Mouse (Mus musculus) MEL (cell line): Measurements from ENCODE around the gene Ebi3. TPM values are rescaled to one million over a fixed set of nuclear protein-coding genes. Genes with fewer than 3 reads are reported as not detected.

Source experiments
- DNase-seq: peaks from one replicate; pipeline ENCODE4 v3.0.0; 2011; ENCODE audit warnings: low read depth, low spot score
- H3K27ac ChIP-seq: 2 replicates; pipeline ENCODE4 v1.5.1; 2012; ENCODE audit warnings: low read depth, mild to moderate bottlenecking, control low read depth, low read length, moderate library complexity; ENCODE audit not compliant: control insufficient read depth
- H3K27me3 ChIP-seq, 2 experiments: fragments of 150-350 bp in 1 of 2; sonication (generic) in 1 of 2; 2 replicates each; pipeline ENCODE4 v1.6.1; 2012; ENCODE audit warnings: low read length in 2 of 2, mild to moderate bottlenecking in 2 of 2, improper control_type of control experiment in 1 of 2, moderate library complexity in 1 of 2; ENCODE audit not compliant: insufficient read depth in 2 of 2, control insufficient read depth in 1 of 2
- H3K36me3 ChIP-seq, 2 experiments: 2 replicates each; pipeline ENCODE4 v1.6.1; 2012 to 2014; ENCODE audit warnings: low read length in 2 of 2, improper control_type of control experiment in 1 of 2, inconsistent platforms in 1 of 2, mild to moderate bottlenecking in 1 of 2; ENCODE audit not compliant: insufficient read depth in 2 of 2, control insufficient read depth in 1 of 2
- H3K4me1 ChIP-seq, 2 experiments: fragments of 150-350 bp in 1 of 2; sonication (generic) in 1 of 2; 2 replicates each; pipeline ENCODE4 v1.6.1; 2012; ENCODE audit warnings: low read length in 2 of 2, improper control_type of control experiment in 1 of 2, mild to moderate bottlenecking in 1 of 2; ENCODE audit not compliant: insufficient read depth in 2 of 2, control insufficient read depth in 1 of 2
- H3K4me3 ChIP-seq, 2 experiments: fragments of 150-350 bp in 1 of 2; sonication (generic) in 1 of 2; 2 replicates each; pipeline ENCODE4 v1.5.1; 2012; ENCODE audit warnings: low read depth in 2 of 2, low read length in 2 of 2, mild to moderate bottlenecking in 2 of 2, moderate library complexity in 2 of 2, control low read depth in 1 of 2, improper control_type of control experiment in 1 of 2; ENCODE audit not compliant: control insufficient read depth in 1 of 2, insufficient read depth in 1 of 2
- H3K79me2 ChIP-seq: 2 replicates; pipeline ENCODE4 v1.6.1; 2012; ENCODE audit warnings: mild to moderate bottlenecking, low read length, moderate library complexity; ENCODE audit not compliant: control insufficient read depth, poor library complexity, insufficient read depth
- H3K9ac ChIP-seq: 2 replicates; pipeline ENCODE4 v1.6.1; 2012; ENCODE audit warnings: low read depth, mild to moderate bottlenecking, control low read depth, low read length, moderate library complexity; ENCODE audit not compliant: control insufficient read depth, poor library complexity, severe bottlenecking
- H3K9me3 ChIP-seq: fragments of 150-350 bp; sonication (generic); replicated peaks from 2 replicates; pipeline ENCODE4 v1.6.1; 2012; ENCODE audit warnings: mild to moderate bottlenecking, low read length, improper control_type of control experiment, moderate library complexity; ENCODE audit not compliant: insufficient read depth
- BHLHE40 ChIP-seq: IDR thresholded peaks from 2 replicates; pipeline ENCODE4 v1.6.1; 2012; ENCODE audit warnings: low read depth, mild to moderate bottlenecking, inconsistent platforms, low read length, improper control_type of control experiment, borderline replicate concordance
- CHD1 ChIP-seq: IDR thresholded peaks from 2 replicates; pipeline ENCODE4 v1.6.1; 2012; ENCODE audit warnings: low read depth, mild to moderate bottlenecking, inconsistent platforms, low read length, improper control_type of control experiment
- CHD2 ChIP-seq: IDR thresholded peaks from 2 replicates; pipeline ENCODE4 v1.6.1; 2011; ENCODE audit warnings: low read length, improper control_type of control experiment
- CTCF ChIP-seq, 3 experiments: IDR thresholded peaks in 2 of 3; conservative IDR thresholded peaks in 1 of 3; 2 replicates each; pipeline ENCODE4 v1.5.1; 2011 to 2012; ENCODE audit warnings: low read length in 3 of 3, low read depth in 2 of 3, mild to moderate bottlenecking in 2 of 3, improper control_type of control experiment in 1 of 3, inconsistent platforms in 1 of 3, mixed read lengths in 1 of 3, moderate library complexity in 1 of 3; ENCODE audit not compliant: control insufficient read depth in 1 of 3, insufficient read depth in 1 of 3, poor library complexity in 1 of 3, severe bottlenecking in 1 of 3
- E2F4 ChIP-seq: IDR thresholded peaks from 2 replicates; pipeline ENCODE4 v1.6.1; 2011; ENCODE audit warnings: low read depth, low read length, improper control_type of control experiment, borderline replicate concordance
- ELF1 ChIP-seq: IDR thresholded peaks from 2 replicates; pipeline ENCODE4 v1.6.1; 2014; ENCODE audit warnings: low read depth, mild to moderate bottlenecking, inconsistent platforms, low read length, improper control_type of control experiment, moderate library complexity
- ETS1 ChIP-seq: IDR thresholded peaks from 2 replicates; pipeline ENCODE4 v1.6.1; 2012; ENCODE audit warnings: low read depth, mild to moderate bottlenecking, inconsistent platforms, low read length, improper control_type of control experiment, moderate library complexity
- GABPA ChIP-seq: IDR thresholded peaks from 2 replicates; pipeline ENCODE4 v1.6.1; 2012; ENCODE audit warnings: low read depth, mild to moderate bottlenecking, inconsistent platforms, low read length, improper control_type of control experiment, moderate library complexity
- GATA1 ChIP-seq: IDR thresholded peaks from 2 replicates; pipeline ENCODE4 v1.6.1; 2011; ENCODE audit warnings: low read depth, low read length, improper control_type of control experiment
- KAT2A ChIP-seq: conservative IDR thresholded peaks from 2 replicates; pipeline ENCODE4 v1.6.1; 2012; ENCODE audit warnings: low read depth, low read length, improper control_type of control experiment, inconsistent platforms
- MEF2A ChIP-seq: IDR thresholded peaks from 2 replicates; pipeline ENCODE4 v1.6.1; 2014; ENCODE audit warnings: low read depth, mild to moderate bottlenecking, inconsistent platforms, low read length, improper control_type of control experiment; ENCODE audit not compliant: poor library complexity, insufficient replicate concordance, severe bottlenecking; ENCODE audit errors: extremely low read depth
- MXI1 ChIP-seq: IDR thresholded peaks from 2 replicates; pipeline ENCODE4 v1.6.1; 2011; ENCODE audit warnings: mild to moderate bottlenecking, low read depth, low read length, improper control_type of control experiment
- MYB ChIP-seq: IDR thresholded peaks from 2 replicates; pipeline ENCODE4 v1.6.1; 2011; ENCODE audit warnings: mild to moderate bottlenecking, low read depth, low read length, improper control_type of control experiment
- NELFE ChIP-seq: IDR thresholded peaks from 2 replicates; pipeline ENCODE4 v1.6.1; 2011; ENCODE audit warnings: low read depth, low read length, improper control_type of control experiment
- NRF1 ChIP-seq: IDR thresholded peaks from 2 replicates; pipeline ENCODE4 v1.6.1; 2014; ENCODE audit warnings: low read depth, mild to moderate bottlenecking, inconsistent platforms, low read length, improper control_type of control experiment, moderate library complexity; ENCODE audit not compliant: poor library complexity, insufficient read depth, severe bottlenecking
- POLR2A ChIP-seq, 2 experiments: IDR thresholded peaks; 2 replicates each; pipeline ENCODE4 v1.6.1; 2011 to 2012; ENCODE audit warnings: low read length in 2 of 2, mild to moderate bottlenecking in 2 of 2, control low read depth in 1 of 2, improper control_type of control experiment in 1 of 2, low read depth in 1 of 2, moderate library complexity in 1 of 2; ENCODE audit not compliant: control insufficient read depth in 1 of 2, insufficient read depth in 1 of 2, poor library complexity in 1 of 2
- POLR2AphosphoS2 ChIP-seq: IDR thresholded peaks from 2 replicates; pipeline ENCODE4 v1.6.1; 2011; ENCODE audit warnings: low read length, improper control_type of control experiment
- POLR2AphosphoS5 ChIP-seq: IDR thresholded peaks from 2 replicates; pipeline ENCODE4 v1.6.1; 2012; ENCODE audit warnings: low read depth, borderline replicate concordance, mild to moderate bottlenecking, inconsistent platforms, low read length, moderate library complexity, mixed read lengths
- RAD21 ChIP-seq: IDR thresholded peaks from 2 replicates; pipeline ENCODE4 v1.6.1; 2011; ENCODE audit warnings: mild to moderate bottlenecking, low read depth, low read length, improper control_type of control experiment
- RCOR1 ChIP-seq: IDR thresholded peaks from 2 replicates; pipeline ENCODE4 v1.6.1; 2012; ENCODE audit warnings: low read depth, mild to moderate bottlenecking, inconsistent platforms, low read length, improper control_type of control experiment
- SIN3A ChIP-seq: IDR thresholded peaks from 2 replicates; pipeline ENCODE4 v1.6.1; 2012; ENCODE audit warnings: low read length, improper control_type of control experiment, inconsistent platforms
- SMC3 ChIP-seq: IDR thresholded peaks from 2 replicates; pipeline ENCODE4 v1.6.1; 2011; ENCODE audit warnings: low read depth, low read length, improper control_type of control experiment
- TCF12 ChIP-seq: IDR thresholded peaks from 2 replicates; pipeline ENCODE4 v1.6.1; 2014; ENCODE audit warnings: low read depth, mild to moderate bottlenecking, inconsistent platforms, low read length, improper control_type of control experiment, moderate library complexity
- UBTF ChIP-seq: IDR thresholded peaks from 2 replicates; pipeline ENCODE4 v1.6.1; 2012; ENCODE audit warnings: low read depth, mild to moderate bottlenecking, inconsistent platforms, low read length, improper control_type of control experiment, moderate library complexity, borderline replicate concordance; ENCODE audit not compliant: insufficient read depth
- USF1 ChIP-seq: IDR thresholded peaks from 2 replicates; pipeline ENCODE4 v1.6.1; 2014; ENCODE audit warnings: low read depth, mild to moderate bottlenecking, inconsistent platforms, low read length, improper control_type of control experiment, moderate library complexity
- ZKSCAN1 ChIP-seq: IDR thresholded peaks from 2 replicates; pipeline ENCODE4 v1.6.1; 2012; ENCODE audit warnings: low read depth, mild to moderate bottlenecking, inconsistent platforms, low read length, improper control_type of control experiment, moderate library complexity
- ZNF384 ChIP-seq: IDR thresholded peaks from 2 replicates; pipeline ENCODE4 v1.6.1; 2012; ENCODE audit warnings: low read depth, mild to moderate bottlenecking, inconsistent platforms, low read length, improper control_type of control experiment
- polyA plus RNA-seq, 2 experiments: library from polyadenylated mRNA; stranded (reverse) in 1 of 2; unstranded in 1 of 2; fragments of >175 nt in 1 of 2; fragments of >200 nt in 1 of 2; gene quantifications; 2 replicates each; pipeline versions ENCODE4 v1.2.1 to v1.2.4; 2012; ENCODE audit warnings: low replicate concordance in 2 of 2, low read depth in 1 of 2; ENCODE audit not compliant: insufficient read length in 2 of 2, insufficient read depth in 1 of 2, missing spikeins in 1 of 2
- total RNA-seq: library from RNA; depleted of rRNA; stranded (reverse); fragments of 300-350 nt; gene quantifications from 2 replicates; pipeline ENCODE4 v1.2.3, GENCODE M21; 2012

Gene Ebi3
- total and polyA plus RNA-seq, 3 experiments, result 0.15 to 0.86 TPM; not detected in 1

DNA sequence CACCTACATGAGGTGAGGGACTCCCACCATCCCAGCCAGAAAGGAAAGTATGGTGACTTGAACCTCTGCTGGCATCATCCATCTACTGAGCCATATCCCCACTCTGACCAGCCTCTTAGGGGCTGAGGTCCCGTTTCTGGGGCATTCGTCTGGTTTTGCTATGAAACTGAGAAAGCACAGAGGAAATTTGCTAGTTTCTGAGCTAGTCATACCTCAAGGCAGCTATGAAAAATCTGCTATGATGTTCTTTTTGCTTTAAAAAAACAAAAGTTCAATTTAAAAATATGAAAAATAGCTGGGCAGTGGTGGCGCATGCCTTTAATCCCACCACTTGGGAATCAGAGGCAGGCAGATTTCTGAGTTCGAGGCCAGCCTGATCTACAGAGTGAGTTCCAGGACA lies 3.8 kb upstream of the Ebi3 start:
- H3K4me1 ChIP-seq, result peaks cover 0 to 8% of the 10 kb centered on the region in 2 experiments; a peak in 2 of 4 replicates
- no peak for TF ChIP-seq RCOR1
- TF ChIP-seq BHLHE40, result no peak
- TF ChIP-seq RAD21, result no peak
- no peak for TF ChIP-seq MYB
- no peak for TF ChIP-seq USF1
- TF ChIP-seq POLR2AphosphoS5, result no peak
- TF ChIP-seq ZKSCAN1, result no peak
- TF ChIP-seq ELF1, result no peak
- no peak for TF ChIP-seq KAT2A
- TF ChIP-seq ETS1, result no peak
- no peak for TF ChIP-seq NRF1
- no peak for TF ChIP-seq CTCF (IDR thresholded peaks at IDR 0.05 in 2 of 3, conservative IDR thresholded peaks at IDR 0.05 in 1 of 3; ENCODE audit: control insufficient read depth in 1 of 3, insufficient read depth in 1 of 3, low read depth in 2 of 3, low read length in 3 of 3, poor library complexity in 1 of 3, severe bottlenecking in 1 of 3)
- TF ChIP-seq GATA1, result no peak
- no peak for TF ChIP-seq UBTF
- TF ChIP-seq TCF12, result no peak
- TF ChIP-seq CHD1, result no peak
- no peak for TF ChIP-seq CHD2
- no peak for TF ChIP-seq MEF2A
- no peak for TF ChIP-seq GABPA
- TF ChIP-seq SIN3A, result no peak
- TF ChIP-seq, all 39 proteins: peak for 0
- Histone ChIP-seq H3K79me2 (no peaks in the 10 kb centered on the region; the same call in 1 of the 2 replicates), H3K27ac (no peak overlapping the region), H3K9me3 (no peaks in the 10 kb centered on the region), H3K36me3 (peaks cover 0 to 5% of the 10 kb centered on the region in 2 experiments; a peak in 2 of 4 replicates), H3K9ac (no peak overlapping the region), H3K27me3 (peaks cover 0 to 2% of the 10 kb centered on the region in 2 experiments), H3K4me3 (no peak overlapping the region)
- no peak for DNase-seq

DNA sequence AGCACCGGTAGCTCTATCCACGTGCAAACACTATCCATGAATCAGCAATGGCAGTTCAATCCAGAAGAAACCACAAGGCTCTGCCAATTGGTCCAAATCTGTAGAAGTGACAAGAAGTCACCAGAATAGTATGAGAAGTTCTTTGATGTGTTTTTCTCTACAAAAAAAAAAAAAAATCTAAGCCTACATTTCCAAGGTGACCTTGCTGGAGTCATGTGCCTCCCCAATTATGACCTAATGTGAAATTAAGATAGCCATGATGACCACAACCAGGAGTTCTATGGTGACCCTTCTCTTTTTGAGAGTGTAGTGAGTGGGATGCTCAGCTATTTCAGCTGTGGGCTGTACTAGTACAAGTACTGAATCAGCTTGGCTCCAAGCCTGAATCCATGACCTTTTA lies 3.0 kb upstream of the Ebi3 start, which contains the start of gene Zfp119b:
Gene Zfp119b, minus strand, starts transcription at position 101 of the 400 bp plus-strand sequence.
- H3K27ac ChIP-seq, result no peak within 1 kb of the TSS
- TF ChIP-seq POLR2A (IDR thresholded peaks at IDR 0.05; ENCODE audit: control insufficient read depth in 1 of 2, insufficient read depth in 1 of 2, low read depth in 1 of 2, low read length in 2 of 2, poor library complexity in 1 of 2) (no peak), CHD1 (no peak), CHD2 (no peak), UBTF (no peak), MXI1 (no peak), E2F4 (no peak), SMC3 (no peak), ZNF384 (no peak), USF1 (no peak), RCOR1 (no peak), TCF12 (no peak), POLR2AphosphoS2 (no peak), NELFE (no peak), MYB (no peak)

More for the DNA sequence above, 3.0 kb upstream of the Ebi3 start, which contains the start of gene Zfp119b:
- H3K79me2 ChIP-seq, result no peaks in the 10 kb centered on the region; the same call in 1 of the 2 replicates
- no peak within 1 kb of the TSS for H3K9ac ChIP-seq
- no peak within 1 kb of the TSS for H3K4me3 ChIP-seq
- H3K9me3 ChIP-seq, result no peaks in the 10 kb centered on the region
- H3K4me1 ChIP-seq, result peaks cover 0 to 8% of the 10 kb centered on the region in 2 experiments; a peak in 2 of 4 replicates
- H3K27me3 ChIP-seq, result peaks cover 0 to 2% of the 10 kb centered on the region in 2 experiments
- peaks cover 0 to 5% of the 10 kb centered on the region in 2 experiments; a peak in 2 of 4 replicates for H3K36me3 ChIP-seq
- no peak for DNase-seq
